Mouse (Mus musculus) spleen, adult 2 months (tissue): Measurements from ENCODE around the gene Htt.

Experiments
- CTCF ChIP-seq: fragments of 200-500 bp; IDR thresholded peaks from 2 replicates; pipeline ENCODE4 v1.5.1; 2011; ENCODE audit warnings: mild to moderate bottlenecking, inconsistent platforms; ENCODE audit not compliant: insufficient read depth, insufficient read length, insufficient replicate concordance; ENCODE audit errors: extremely low read depth
- POLR2A ChIP-seq: fragments of 200-500 bp; IDR thresholded peaks from 2 replicates; pipeline ENCODE4 v1.6.1; 2011; ENCODE audit warnings: low read depth, low read length, inconsistent platforms

DNA sequence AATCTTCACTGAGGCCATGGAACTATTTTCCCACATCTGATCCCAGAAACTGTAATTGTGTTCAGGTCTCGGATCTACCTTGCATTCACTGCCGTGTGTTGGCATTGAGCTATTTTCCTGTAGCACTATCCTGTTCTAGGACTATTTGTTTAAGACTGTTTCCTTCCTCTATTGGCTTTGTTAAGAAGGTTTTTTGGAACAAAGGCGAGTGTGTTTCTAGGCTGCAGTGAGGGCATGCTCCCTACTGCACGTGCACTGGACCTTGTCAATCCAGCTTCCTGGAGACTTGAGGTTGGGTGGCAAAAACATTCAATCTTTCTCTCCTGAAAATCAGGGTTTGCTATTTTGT is 170.9 kb downstream of the Htt start:
- TF ChIP-seq CTCF = no peak
- TF ChIP-seq POLR2A = no peak
